Mouse (Mus musculus) bone marrow macrophage, adult 2 months (primary cell): ENCODE data around the gene Id4. TPM values are rescaled to one million over a fixed set of nuclear protein-coding genes. Genes with fewer than 3 reads are reported as not detected.
A peak's percentile ranks its signal among the peaks of the same experiment; 100 is the strongest.

ENCODE experiments used
- H3K27ac ChIP-seq: 2 replicates; pipeline ENCODE4 v1.5.1; 2012; ENCODE audit warnings: low read depth, low read length; ENCODE audit not compliant: insufficient read depth
- H3K4me1 ChIP-seq: 2 replicates; pipeline ENCODE4 v1.6.1; 2012; ENCODE audit warnings: low read length; ENCODE audit not compliant: control insufficient read depth, insufficient read depth
- H3K4me3 ChIP-seq: 2 replicates; pipeline ENCODE4 v1.5.1; 2012; ENCODE audit warnings: mild to moderate bottlenecking, low read length, moderate library complexity; ENCODE audit not compliant: insufficient read depth
- CTCF ChIP-seq: IDR thresholded peaks from 2 replicates; pipeline ENCODE4 v1.5.1; 2012; ENCODE audit warnings: low read depth, mild to moderate bottlenecking, low read length, moderate library complexity
- POLR2A ChIP-seq: IDR thresholded peaks from 2 replicates; pipeline ENCODE4 v1.6.1; 2012; ENCODE audit warnings: mild to moderate bottlenecking, low read depth, low read length, borderline replicate concordance
- polyA plus RNA-seq: library from polyadenylated mRNA; stranded (reverse); fragments of >200 nt; gene quantifications from 2 replicates; pipeline ENCODE4 v1.2.4, GENCODE M21; 2012; ENCODE audit not compliant: missing spikeins, insufficient read depth, insufficient read length

Id4 gene
- not detected in 2 replicates for polyA plus RNA-seq

GRCm38 (mm10) chr13:48260690-48261278 lies at the start of gene Id4:
Gene Id4, plus strand, starts transcription at chr13:48261228.
- no peaks in the 10 kb centered on the region; the same call in 1 of the 2 replicates for H3K4me1 ChIP-seq
- TF ChIP-seq POLR2A, result no peak
- TF ChIP-seq CTCF, result no peak
- peak within 1 kb of the TSS; percentile 42 for H3K4me3 ChIP-seq
- no peak within 1 kb of the TSS for H3K27ac ChIP-seq

GRCm38 (mm10) chr13:48227136-48227535 lies 33.9 kb upstream of the Id4 start:
- Histone ChIP-seq H3K4me1 (no peaks in the 10 kb centered on the region), H3K4me3 (no peak overlapping the region), H3K27ac (no peak overlapping the region)
- TF ChIP-seq POLR2A, result no peak
- no peak for TF ChIP-seq CTCF

DNA sequence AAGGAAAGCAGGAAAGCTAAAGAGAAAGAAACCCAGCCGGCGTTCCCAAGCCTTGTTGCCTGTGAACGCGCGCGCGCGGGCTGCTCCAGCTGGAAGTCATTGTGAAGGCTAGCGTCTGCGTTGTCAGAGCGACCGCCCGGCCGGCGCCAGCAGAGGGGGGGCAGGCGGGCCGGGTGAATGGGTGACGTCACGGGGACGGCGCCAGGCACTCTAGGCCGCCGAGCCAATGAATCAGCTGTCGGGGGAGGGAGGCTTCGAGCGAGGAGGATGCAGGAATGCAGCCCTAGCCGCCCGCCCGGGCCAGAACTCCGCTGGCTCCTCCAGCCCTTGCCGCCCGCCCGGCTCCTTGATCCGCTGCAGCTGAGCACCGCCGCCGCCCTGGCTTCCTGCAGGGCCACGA lies 33.3 kb upstream of the Id4 start:
- TF ChIP-seq POLR2A (no peak), CTCF (no peak)
- Histone ChIP-seq H3K27ac (no peak overlapping the region), H3K4me1 (no peaks in the 10 kb centered on the region), H3K4me3 (peak overlapping the region; percentile 17)

GRCm38 (mm10) chr13:48228114-48228513 lies 32.9 kb upstream of the Id4 start:
- peak overlapping the region; percentile 17; the same call in 1 of the 2 replicates for H3K4me3 ChIP-seq
- TF ChIP-seq CTCF, result no peak
- no peak for TF ChIP-seq POLR2A
- no peaks in the 10 kb centered on the region for H3K4me1 ChIP-seq
- no peak overlapping the region for H3K27ac ChIP-seq

- no peak overlapping the region for H3K4me3 ChIP-seq
- no peak overlapping the region for H3K27ac ChIP-seq
- TF ChIP-seq CTCF, result no peak
- no peak for TF ChIP-seq POLR2A
- H3K4me1 ChIP-seq, result no peaks in the 10 kb centered on the region
Measured at GRCm38 (mm10) chr13:48230996-48231395, 30.0 kb upstream of the Id4 start.

GRCm38 (mm10) chr13:48236436-48236835 lies 24.6 kb upstream of the Id4 start:
- no peak for TF ChIP-seq CTCF
- no peak for TF ChIP-seq POLR2A
- Histone ChIP-seq H3K4me3 (no peak overlapping the region), H3K27ac (no peak overlapping the region), H3K4me1 (no peaks in the 10 kb centered on the region)

- Histone ChIP-seq H3K4me3 (no peak overlapping the region), H3K27ac (no peak overlapping the region), H3K4me1 (no peaks in the 10 kb centered on the region)
- no peak for TF ChIP-seq CTCF
- TF ChIP-seq POLR2A, result no peak
Measured at GRCm38 (mm10) chr13:48236865-48237264, 24.2 kb upstream of the Id4 start.

DNA sequence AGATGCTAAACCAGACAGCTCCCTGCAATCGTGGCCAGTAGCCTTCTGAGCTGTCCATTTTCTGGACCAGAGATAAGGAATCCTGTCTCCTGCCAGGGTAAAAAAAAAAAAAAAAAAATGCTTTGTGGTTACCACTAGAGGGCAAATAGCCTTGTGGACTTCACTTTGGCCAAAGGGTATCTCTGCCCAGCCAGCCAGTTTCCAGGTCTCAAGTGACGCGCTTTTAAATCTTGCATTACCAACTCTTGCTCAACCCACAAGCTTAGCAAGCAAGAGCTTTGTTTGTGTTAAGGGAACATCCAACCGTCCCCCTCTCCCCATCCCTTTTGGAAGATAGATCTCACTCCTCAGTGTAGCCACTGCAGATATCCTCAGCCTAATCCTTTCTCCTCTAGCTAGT lies 23.5 kb upstream of the Id4 start:
- TF ChIP-seq CTCF, result no peak
- no peak for TF ChIP-seq POLR2A
- H3K4me1 ChIP-seq, result no peaks in the 10 kb centered on the region

GRCm38 (mm10) chr13:48245235-48246012 lies 15.6 kb upstream of the Id4 start:
- TF ChIP-seq POLR2A (no peak), CTCF (no peak)
- Histone ChIP-seq H3K4me3 (no peak overlapping the region), H3K27ac (no peak overlapping the region), H3K4me1 (no peaks in the 10 kb centered on the region)

More for the DNA sequence above, 23.5 kb upstream of the Id4 start:
- Histone ChIP-seq H3K27ac (no peak overlapping the region), H3K4me3 (no peak overlapping the region)

DNA sequence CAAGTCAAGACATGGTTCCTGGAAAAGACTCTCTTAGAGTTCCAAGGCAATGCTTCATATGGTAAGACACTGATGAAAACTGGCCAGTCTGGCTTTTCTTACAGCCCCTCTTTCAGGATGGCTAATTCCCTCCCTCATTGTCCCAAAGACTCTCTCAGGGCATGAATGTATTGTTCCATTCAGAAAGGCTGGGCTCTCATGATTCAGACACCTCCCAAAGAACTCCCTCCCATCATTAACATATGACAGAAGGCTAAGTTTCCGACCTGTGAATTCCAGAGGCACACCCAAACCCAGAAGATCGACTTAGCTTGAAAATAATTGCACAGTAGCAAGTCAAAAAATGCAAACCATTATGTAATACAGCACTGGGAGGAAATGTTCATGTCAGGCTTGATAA lies 8.5 kb upstream of the Id4 start:
- no peak overlapping the region for H3K27ac ChIP-seq
- H3K4me3 ChIP-seq, result no peak overlapping the region
- H3K4me1 ChIP-seq, result no peaks in the 10 kb centered on the region
- TF ChIP-seq CTCF, result no peak
- no peak for TF ChIP-seq POLR2A
